19 mouse cellular contexts compared by ENCODE assay signal in the genomic region with DNA sequence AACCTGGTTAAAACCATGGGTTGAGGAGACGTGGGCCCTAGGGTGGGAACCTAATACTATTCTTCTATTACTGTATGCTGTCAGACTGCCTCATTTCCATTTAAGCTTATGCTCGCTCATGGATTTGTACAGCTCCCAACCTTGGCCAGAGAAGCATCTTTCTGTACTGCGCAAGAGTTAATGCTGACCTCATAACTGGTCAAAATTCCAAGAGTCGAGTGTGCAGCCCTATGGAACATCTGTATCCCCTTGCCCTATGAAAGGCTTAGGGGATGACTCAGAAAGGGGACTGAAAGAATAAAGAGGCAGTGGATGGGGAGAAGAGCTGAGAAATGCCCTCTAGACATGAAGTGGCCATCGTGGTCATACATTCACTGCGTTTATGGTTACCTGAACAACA.
DNase-seq lines count a peak whose midpoint lies in the region; ATAC-seq and TF ChIP-seq lines count a peak whose summit lies in the region.
"Had no signal": no experiment of that assay in that cellular context is flagged by ENCODE, and none has a peak within 500 bp of the region (broad histone marks: within the 10 kb centered on the region; RNA-seq: fewer than 3 reads in every experiment).

No protein-coding gene starts in this region.

- ATAC-seq in lung, embryonic 14.5 days (ENCODE audit: insufficient read depth), result no peak
- ATAC-seq in lung, postnatal 0 days, result peak; percentile 57
- ATAC-seq: activated CD4-positive, CD25-positive, alpha-beta regulatory T cell, adult 4 months; forebrain, embryonic 13.5 days; forebrain, embryonic 15.5 days; forebrain, postnatal 0 days; Patski had no signal

- H3K9ac ChIP-seq in lung, embryonic 14.5 days, result no peak overlapping the region
- H3K9ac ChIP-seq in lung, postnatal 0 days (replicated peaks; ENCODE audit: low read depth), result no peak overlapping the region
- H3K9ac ChIP-seq: embryonic facial prominence, embryonic 12.5 days; forebrain, embryonic 13.5 days; forebrain, embryonic 15.5 days; forebrain, postnatal 0 days had no signal

- H3K36me3 ChIP-seq in lung, embryonic 14.5 days (ENCODE audit: insufficient read depth), result no peaks in the 10 kb centered on the region
- no peaks in the 10 kb centered on the region for H3K36me3 ChIP-seq in lung, postnatal 0 days (ENCODE audit: insufficient read depth, low read length)
- H3K36me3 ChIP-seq: embryonic facial prominence, embryonic 10.5 days; embryonic facial prominence, embryonic 12.5 days; forebrain, embryonic 15.5 days had no signal

- TF ChIP-seq EP300 in lung, postnatal 0 days (IDR thresholded peaks at IDR 0.05), result no peak

- peaks cover 3% of the 10 kb centered on the region; the same call in 1 of the 2 replicates for H3K9me3 ChIP-seq in lung, embryonic 14.5 days (ENCODE audit: low read depth, low read length)
- H3K9me3 ChIP-seq in lung, postnatal 0 days (ENCODE audit: low read length), result no peaks in the 10 kb centered on the region

- no peaks in the 10 kb centered on the region for H3K4me1 ChIP-seq in lung, embryonic 14.5 days (ENCODE audit: insufficient read depth)
- no peaks in the 10 kb centered on the region for H3K4me1 ChIP-seq in lung, postnatal 0 days (ENCODE audit: insufficient read depth, low read depth, low read length)
- H3K4me1 ChIP-seq: embryonic facial prominence, embryonic 10.5 days; embryonic facial prominence, embryonic 12.5 days; forebrain, embryonic 13.5 days had no signal

- H3K4me3 ChIP-seq in lung, embryonic 14.5 days (ENCODE audit: low read depth, low read length), result no peak overlapping the region
- H3K4me3 ChIP-seq in lung, postnatal 0 days (ENCODE audit: low read depth, low read length), result no peak overlapping the region
- H3K4me3 ChIP-seq: embryonic facial prominence, embryonic 10.5 days; embryonic facial prominence, embryonic 12.5 days; forebrain, embryonic 13.5 days; forebrain, embryonic 15.5 days had no signal

- no peaks in the 10 kb centered on the region for H3K27me3 ChIP-seq in lung, embryonic 14.5 days (ENCODE audit: insufficient read depth, low read length)
- H3K27me3 ChIP-seq in lung, postnatal 0 days (replicated peaks; ENCODE audit: insufficient read depth, low read length), result no peaks in the 10 kb centered on the region
- H3K27me3 ChIP-seq: embryonic facial prominence, embryonic 12.5 days; forebrain, embryonic 13.5 days; forebrain, embryonic 15.5 days; Patski had no signal

- no peak for TF ChIP-seq CTCF in lung, embryonic 14.5 days (IDR thresholded peaks at IDR 0.05; ENCODE audit: low read depth)
- no peak for TF ChIP-seq CTCF in lung, postnatal 0 days (IDR thresholded peaks at IDR 0.05)

- peak; percentile 6 for DNase-seq in lung, embryonic 14.5 days
- no peak for DNase-seq in lung, postnatal 14 days
- peak; percentile 42 for DNase-seq in lung, postnatal 0 days (ENCODE audit: low spot score)
- no peak for DNase-seq in lung, adult 18-20 months
- DNase-seq in urinary bladder, adult 2 months (ENCODE audit: low spot score), result no peak
- DNase-seq: adrenal gland, adult 8-10 months; adrenal gland, postnatal 14 days; adrenal gland, postnatal 36 days; cerebellum, adult 11-12 months; cerebellum, adult 2 months; cerebellum, adult 9-10 months; cerebellum, postnatal 25 days; forebrain, postnatal 0 days had no signal

- H3K27ac ChIP-seq in lung, embryonic 14.5 days (ENCODE audit: low read depth), result no peak overlapping the region
- H3K27ac ChIP-seq in lung, postnatal 0 days (ENCODE audit: low read length), result no peak overlapping the region
- H3K27ac ChIP-seq: embryonic facial prominence, embryonic 10.5 days; embryonic facial prominence, embryonic 12.5 days; forebrain, embryonic 13.5 days; forebrain, embryonic 15.5 days had no signal

- WGBS in lung, embryonic 14.5 days, result 90% methylated on average over 6 of the region's 6 CpGs
- WGBS in lung, postnatal 0 days, result 78% methylated on average over 6 of the region's 6 CpGs

- H3K4me2 ChIP-seq in lung, embryonic 14.5 days, result no peak overlapping the region
- H3K4me2 ChIP-seq in lung, postnatal 0 days (replicated peaks; ENCODE audit: low read depth, low read length), result no peak overlapping the region
- H3K4me2 ChIP-seq: embryonic facial prominence, embryonic 12.5 days; forebrain, embryonic 13.5 days; forebrain, embryonic 15.5 days had no signal

Comparison
In these comparisons a context has a peak if more than half of its experiments do, and no peak if none do; other contexts are left out.
1. DNase-seq: peak in lung, embryonic 14.5 days (single experiment) and lung, postnatal 0 days (single experiment); none in lung, postnatal 14 days (single experiment), lung, adult 18-20 months (0 of 2) and urinary bladder, adult 2 months (single experiment).